Mouse (Mus musculus) layer of hippocampus, adult 11-12 months (tissue): ENCODE measurements at regions not wholly inside any gene's neighbourhood (a gene's known extent, or its start where the extent isn't known, plus 50 kb on each side); places are given as distances from the start of the nearest gene placed in this dataset.
"Not testable (repeated sequence)": the region's sequence is repeated elsewhere in the genome, so short reads cannot be mapped to it uniquely, and the experiment has no call there.

Source experiments
- DNase-seq: peaks from one replicate; pipeline ENCODE4 v3.0.0; 2022; ENCODE audit warnings: low spot score

- DNase-seq: no peak
These were observed 215.9 kb downstream of the Matn1 start for GRCm38 (mm10) chr4:131160135-131160534.

- DNase-seq: no peak
These were observed 217.3 kb downstream of the Matn1 start for GRCm38 (mm10) chr4:131161501-131161900.

- DNase-seq: no peak
These were observed 219.7 kb downstream of the Matn1 start for GRCm38 (mm10) chr4:131163782-131164315.

GRCm38 (mm10) chr4:131166574-131167270 is 222.5 kb downstream of the Matn1 start:
- DNase-seq: no peak

- no peak for DNase-seq
These were observed 223.7 kb downstream of the Matn1 start for GRCm38 (mm10) chr4:131167921-131168320.

GRCm38 (mm10) chr4:131173783-131174460 is 229.7 kb downstream of the Matn1 start:
- DNase-seq: no peak

GRCm38 (mm10) chr4:131176701-131177100 is 232.5 kb downstream of the Matn1 start:
- no peak for DNase-seq

GRCm38 (mm10) chr4:131177889-131178288 is 233.7 kb downstream of the Matn1 start:
- DNase-seq: peak; percentile 10

GRCm38 (mm10) chr4:131178642-131179041 is 234.5 kb downstream of the Matn1 start:
- DNase-seq: not testable (repeated sequence)

- DNase-seq: no peak
These were observed 243.9 kb downstream of the Matn1 start for GRCm38 (mm10) chr4:131188066-131188465.

- no peak for DNase-seq
These were observed 247.1 kb downstream of the Matn1 start for GRCm38 (mm10) chr4:131191106-131191880.

GRCm38 (mm10) chr4:131193900-131194419 is 249.8 kb downstream of the Matn1 start:
- DNase-seq: no peak

- DNase-seq: no peak
These were observed 252.0 kb downstream of the Matn1 start for GRCm38 (mm10) chr4:131196147-131196546.

GRCm38 (mm10) chr4:131203721-131204120 is 259.5 kb downstream of the Matn1 start:
- DNase-seq: no peak

- no peak for DNase-seq
These were observed 260.5 kb downstream of the Matn1 start for GRCm38 (mm10) chr4:131204722-131205121.

GRCm38 (mm10) chr4:131205127-131205526 is 260.9 kb downstream of the Matn1 start:
- DNase-seq: no peak

GRCm38 (mm10) chr4:131205685-131206084 is 261.5 kb downstream of the Matn1 start:
- DNase-seq: peak; percentile 16

- DNase-seq: no peak
These were observed 262.1 kb downstream of the Matn1 start for GRCm38 (mm10) chr4:131206181-131206885.

GRCm38 (mm10) chr4:131206886-131207200 is 262.7 kb downstream of the Matn1 start:
- DNase-seq: no peak

- DNase-seq: no peak
These were observed 263.1 kb downstream of the Matn1 start for GRCm38 (mm10) chr4:131207249-131207648.

GRCm38 (mm10) chr4:131208166-131208565 is 264.0 kb downstream of the Matn1 start:
- peak; percentile 34 for DNase-seq

GRCm38 (mm10) chr4:131208637-131209036 is 264.5 kb downstream of the Matn1 start:
- DNase-seq: no peak
